Mouse (Mus musculus): ENCODE measurements at regions not wholly inside any gene's neighbourhood (a gene's known extent, or its start where the extent isn't known, plus 50 kb on each side); places are given as distances from the start of the nearest gene placed in this dataset.

DNA sequence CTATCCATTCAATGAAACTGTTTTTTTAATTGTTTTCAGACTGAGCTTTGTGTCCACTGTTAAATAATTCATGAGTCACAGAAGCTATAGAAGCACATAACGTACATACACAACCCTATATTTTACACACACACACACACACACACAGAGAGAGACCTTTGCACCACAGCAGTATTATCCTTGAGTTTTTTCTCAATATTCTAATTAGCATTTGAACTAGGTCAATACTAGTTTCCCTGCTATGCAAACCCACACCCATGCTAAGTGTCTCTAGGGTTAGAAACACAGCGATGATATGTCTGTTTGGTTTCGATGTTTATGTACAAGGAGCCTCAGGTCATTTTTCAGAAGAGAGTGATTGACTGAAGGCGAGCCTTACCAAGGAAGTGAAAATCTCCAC lies 242.3 kb downstream of the Ikzf2 start:
- no peak overlapping the region for H3K4me3 ChIP-seq (replicated peaks in 1 of 3; ENCODE audit: low read depth in 2 of 3, low read length in 2 of 3, poor library complexity in 1 of 3)
- H3K4me1 ChIP-seq (ENCODE audit: control insufficient read depth in 1 of 2, insufficient read depth in 2 of 2) = no peaks in the 10 kb centered on the region
- no peaks in the 10 kb centered on the region for H3K27me3 ChIP-seq (replicated peaks)
- TF ChIP-seq ELF1 (IDR thresholded peaks at IDR 0.05; ENCODE audit: low read depth, low read length) (no peak), USF1 (IDR thresholded peaks at IDR 0.05; ENCODE audit: low read depth, low read length) (no peak), ZNF384 (IDR thresholded peaks at IDR 0.05; ENCODE audit: low read depth, low read length) (no peak), CHD1 (IDR thresholded peaks at IDR 0.05; ENCODE audit: low read depth, low read length) (no peak), JUND (conservative IDR thresholded peaks at IDR 0.05; ENCODE audit: low read depth, low read length) (no peak), POLR2AphosphoS2 (IDR thresholded peaks at IDR 0.05; ENCODE audit: low read depth, low read length) (no peak), USF2 (conservative IDR thresholded peaks at IDR 0.05; ENCODE audit: low read depth, low read length) (no peak), BHLHE40 (IDR thresholded peaks at IDR 0.05; ENCODE audit: low read depth, low read length) (no peak), SIN3A (IDR thresholded peaks at IDR 0.05; ENCODE audit: low read length) (no peak), ETS1 (conservative IDR thresholded peaks at IDR 0.05; ENCODE audit: low read depth, low read length) (no peak), NELFE (IDR thresholded peaks at IDR 0.05; ENCODE audit: low read depth, low read length) (no peak), TCF12 (IDR thresholded peaks at IDR 0.05; ENCODE audit: low read depth, low read length) (no peak), ZKSCAN1 (IDR thresholded peaks at IDR 0.05; ENCODE audit: borderline replicate concordance, low read depth, low read length) (no peak), CTCF (conservative IDR thresholded peaks at IDR 0.05 in 1 of 2, IDR thresholded peaks at IDR 0.05 in 1 of 2; ENCODE audit: low read depth in 2 of 2, low read length in 2 of 2) (no peak), MAX (IDR thresholded peaks at IDR 0.05; ENCODE audit: low read length) (no peak), RAD21 (IDR thresholded peaks at IDR 0.05; ENCODE audit: low read depth, low read length) (no peak)
- no peaks in the 10 kb centered on the region for H3K79me2 ChIP-seq (replicated peaks; ENCODE audit: control insufficient read depth, extremely low read depth, insufficient read depth, poor library complexity, severe bottlenecking)
- no peak for DNase-seq (ENCODE audit: extremely low read depth)
- dilution Hi-C loops (cut with MboI; ENCODE audit: extremely low pct_ligation_motif_present, extremely low pct_unique_long_range_greater_than_20kb, low sequenced_read_pairs) = no loop called here
- no peak overlapping the region for H3K4me2 ChIP-seq (ENCODE audit: insufficient read depth, low read depth, poor library complexity, severe bottlenecking)
- H3K27ac ChIP-seq (ENCODE audit: insufficient read depth, low read depth) = no peak overlapping the region
- no peaks in the 10 kb centered on the region for H3K36me3 ChIP-seq (replicated peaks in 1 of 2; ENCODE audit: control insufficient read depth in 1 of 2, insufficient read depth in 1 of 2, low read length in 1 of 2)
- no peak overlapping the region for H3K9ac ChIP-seq (ENCODE audit: insufficient read depth, low read depth)
- in situ Hi-C loops (cut with MboI; ENCODE audit: low pct_ligation_motif_present, low pct_unique_long_range_greater_than_20kb, low sequenced_read_pairs) = no loop called here
- H3K9me3 ChIP-seq (replicated peaks; ENCODE audit: low read length) = no peaks in the 10 kb centered on the region

DNA sequence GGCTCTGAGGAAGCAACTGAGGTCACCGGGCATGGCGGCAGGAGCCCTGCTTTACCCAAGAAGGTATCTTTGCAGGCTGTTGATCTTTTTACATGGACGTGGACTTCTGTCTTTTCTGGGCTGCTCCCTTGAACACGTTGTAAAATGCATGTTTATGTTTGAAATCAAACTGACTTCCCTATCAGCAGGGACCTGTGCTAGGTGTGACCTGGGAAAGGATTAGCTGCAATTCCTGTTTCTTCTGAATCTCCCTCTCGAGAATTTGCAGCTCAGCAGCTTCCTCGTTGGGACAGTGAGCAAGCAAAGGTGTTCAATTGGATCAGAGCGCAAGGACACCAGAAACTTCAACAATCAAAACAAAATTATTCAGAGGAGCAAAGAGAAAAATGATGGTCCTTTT lies 243.6 kb downstream of the Ikzf2 start:
- dilution Hi-C loops (cut with MboI; ENCODE audit: extremely low pct_ligation_motif_present, extremely low pct_unique_long_range_greater_than_20kb, low sequenced_read_pairs) (no loop called here), in situ Hi-C loops (cut with MboI; ENCODE audit: low pct_ligation_motif_present, low pct_unique_long_range_greater_than_20kb, low sequenced_read_pairs) (no loop called here)
- no peaks in the 10 kb centered on the region for H3K9me3 ChIP-seq (replicated peaks; ENCODE audit: low read length)
- H3K36me3 ChIP-seq (replicated peaks in 1 of 2; ENCODE audit: control insufficient read depth in 1 of 2, insufficient read depth in 1 of 2, low read length in 1 of 2) = no peaks in the 10 kb centered on the region
- TF ChIP-seq SMC3 (IDR thresholded peaks at IDR 0.05; ENCODE audit: low read depth, low read length) = no peak
- no peak for TF ChIP-seq ELF1 (IDR thresholded peaks at IDR 0.05; ENCODE audit: low read depth, low read length)
- TF ChIP-seq NRF1 (IDR thresholded peaks at IDR 0.05; ENCODE audit: low read depth, low read length) = no peak
- TF ChIP-seq UBTF (IDR thresholded peaks at IDR 0.05; ENCODE audit: low read depth, low read length) = no peak
- no peak for TF ChIP-seq MXI1 (IDR thresholded peaks at IDR 0.05; ENCODE audit: low read depth, low read length)
- TF ChIP-seq MEF2A (IDR thresholded peaks at IDR 0.05; ENCODE audit: borderline replicate concordance, low read depth, low read length) = no peak
- no peak for TF ChIP-seq TCF12 (IDR thresholded peaks at IDR 0.05; ENCODE audit: low read depth, low read length)
- no peak for TF ChIP-seq MYC (IDR thresholded peaks at IDR 0.05; ENCODE audit: low read depth, low read length)
- TF ChIP-seq TBP (conservative IDR thresholded peaks at IDR 0.05; ENCODE audit: low read depth, low read length) = no peak
- TF ChIP-seq JUND (conservative IDR thresholded peaks at IDR 0.05; ENCODE audit: low read depth, low read length) = no peak
- no peak for TF ChIP-seq MAX (IDR thresholded peaks at IDR 0.05; ENCODE audit: low read length)
- TF ChIP-seq ZNF384 (IDR thresholded peaks at IDR 0.05; ENCODE audit: low read depth, low read length) = no peak
- TF ChIP-seq SIN3A (IDR thresholded peaks at IDR 0.05; ENCODE audit: low read length) = no peak
- TF ChIP-seq BHLHE40 (IDR thresholded peaks at IDR 0.05; ENCODE audit: low read depth, low read length) = no peak
- TF ChIP-seq ZC3H11A (IDR thresholded peaks at IDR 0.05; ENCODE audit: low read depth, low read length) = no peak
- TF ChIP-seq USF1 (IDR thresholded peaks at IDR 0.05; ENCODE audit: low read depth, low read length) = no peak
- TF ChIP-seq RAD21 (IDR thresholded peaks at IDR 0.05; ENCODE audit: low read depth, low read length) = no peak
- TF ChIP-seq USF2 (conservative IDR thresholded peaks at IDR 0.05; ENCODE audit: low read depth, low read length) = no peak
- H3K27me3 ChIP-seq (replicated peaks) = no peaks in the 10 kb centered on the region
- H3K4me1 ChIP-seq (ENCODE audit: control insufficient read depth in 1 of 2, insufficient read depth in 2 of 2) = no peaks in the 10 kb centered on the region
- H3K27ac ChIP-seq (ENCODE audit: insufficient read depth, low read depth) = no peak overlapping the region
- no peak overlapping the region for H3K9ac ChIP-seq (ENCODE audit: insufficient read depth, low read depth)
- H3K4me2 ChIP-seq (ENCODE audit: insufficient read depth, low read depth, poor library complexity, severe bottlenecking) = no peak overlapping the region
- no peak for DNase-seq (ENCODE audit: extremely low read depth)
- H3K79me2 ChIP-seq (replicated peaks; ENCODE audit: control insufficient read depth, extremely low read depth, insufficient read depth, poor library complexity, severe bottlenecking) = no peaks in the 10 kb centered on the region
- H3K4me3 ChIP-seq (replicated peaks in 1 of 3; ENCODE audit: low read depth in 2 of 3, low read length in 2 of 3, poor library complexity in 1 of 3) = no peak overlapping the region
